In the genomic region with DNA sequence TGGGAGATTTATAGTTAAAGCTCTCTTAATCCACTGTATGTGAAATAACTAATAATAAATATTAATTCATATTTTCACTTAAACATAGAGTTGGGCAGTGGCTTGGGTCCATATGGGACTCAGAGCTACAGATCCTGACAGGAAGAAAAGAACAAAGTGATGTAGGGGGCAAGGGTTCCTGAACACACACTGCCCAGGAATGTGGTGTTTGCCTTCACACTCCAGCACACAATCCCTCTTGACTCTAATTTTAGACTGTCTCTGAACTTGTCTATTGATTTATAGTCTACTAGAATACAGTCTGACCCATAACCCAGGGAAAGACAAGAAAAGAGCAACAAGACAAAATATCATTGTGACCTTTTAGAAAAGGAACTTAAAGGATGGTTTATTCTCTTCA, we compare ENCODE assay signal across 13 mouse cellular contexts.
"Had no signal": no experiment of that assay in that cellular context is flagged by ENCODE, and none has a peak within 500 bp of the region (broad histone marks: within the 10 kb centered on the region; RNA-seq: fewer than 3 reads in every experiment).

No protein-coding gene starts in this region.

- H3K36me3 ChIP-seq: midbrain, embryonic 13.5 days; midbrain, embryonic 15.5 days; neural tube, embryonic 12.5 days; stomach, embryonic 15.5 days had no signal

- ATAC-seq: midbrain, embryonic 13.5 days; midbrain, embryonic 15.5 days had no signal

- H3K27me3 ChIP-seq: midbrain, embryonic 13.5 days; midbrain, embryonic 15.5 days; neural tube, embryonic 12.5 days; stomach, embryonic 15.5 days had no signal

- H3K4me3 ChIP-seq: midbrain, embryonic 13.5 days; midbrain, embryonic 15.5 days; neural tube, embryonic 12.5 days; stomach, embryonic 15.5 days had no signal

- H3K27ac ChIP-seq: midbrain, embryonic 13.5 days; midbrain, embryonic 15.5 days; neural tube, embryonic 12.5 days; stomach, embryonic 15.5 days; stomach, postnatal 0 days had no signal

- H3K4me2 ChIP-seq: lung, embryonic 14.5 days; midbrain, embryonic 11.5 days; midbrain, embryonic 13.5 days; midbrain, embryonic 15.5 days; neural tube, embryonic 12.5 days; stomach, embryonic 15.5 days had no signal

- H3K9ac ChIP-seq: lung, embryonic 14.5 days; midbrain, embryonic 13.5 days; midbrain, embryonic 15.5 days; neural tube, embryonic 12.5 days; stomach, embryonic 15.5 days had no signal

- DNase-seq: lung, adult 18-20 months; lung, embryonic 14.5 days; lung, postnatal 10 days; lung, postnatal 4 days; right cerebral cortex, postnatal 14 days; thymus, postnatal 14 days; thymus, postnatal 36 days had no signal

- H3K9me3 ChIP-seq: midbrain, embryonic 13.5 days; midbrain, embryonic 15.5 days; neural tube, embryonic 12.5 days; stomach, embryonic 15.5 days had no signal

- H3K4me1 ChIP-seq: midbrain, embryonic 13.5 days; midbrain, embryonic 15.5 days; neural tube, embryonic 12.5 days; stomach, embryonic 15.5 days had no signal
